Mouse (Mus musculus): ENCODE results near the gene Thada. TPM values are rescaled to one million over a fixed set of nuclear protein-coding genes. Genes with fewer than 3 reads are reported as not detected.

The Thada gene
- polyA plus RNA-seq, 1 experiment: 9.4 TPM

GRCm38 (mm10) chr17:84196329-84196728 is 269.7 kb downstream of the Thada start:
- Histone ChIP-seq H3K4me3 (ENCODE audit: insufficient read depth, low read depth, low read length) (no peak overlapping the region), H3K4me1 (ENCODE audit: control insufficient read depth, insufficient read depth, low read length) (no peaks in the 10 kb centered on the region), H3K27me3 (replicated peaks; ENCODE audit: control insufficient read depth, insufficient read depth, low read length) (no peaks in the 10 kb centered on the region), H3K27ac (ENCODE audit: insufficient read depth, low read depth, low read length) (no peak overlapping the region), H3K36me3 (ENCODE audit: control insufficient read depth, insufficient read depth, low read length) (no peaks in the 10 kb centered on the region)
- TF ChIP-seq POLR2A (IDR thresholded peaks at IDR 0.05; ENCODE audit: low read depth, low read length): no peak
- no peak for DNase-seq

GRCm38 (mm10) chr17:84195835-84196234 is 270.2 kb downstream of the Thada start:
- Histone ChIP-seq H3K27ac (ENCODE audit: insufficient read depth, low read depth, low read length) (no peak overlapping the region), H3K27me3 (replicated peaks; ENCODE audit: control insufficient read depth, insufficient read depth, low read length) (no peaks in the 10 kb centered on the region), H3K36me3 (ENCODE audit: control insufficient read depth, insufficient read depth, low read length) (no peaks in the 10 kb centered on the region), H3K4me3 (ENCODE audit: insufficient read depth, low read depth, low read length) (no peak overlapping the region), H3K4me1 (ENCODE audit: control insufficient read depth, insufficient read depth, low read length) (no peaks in the 10 kb centered on the region)
- 88% methylated on average over 3 of the region's 3 CpGs for WGBS
- TF ChIP-seq CTCF (conservative IDR thresholded peaks at IDR 0.05; ENCODE audit: insufficient read depth, insufficient read length, low read depth, low read length) (no peak), POLR2A (IDR thresholded peaks at IDR 0.05; ENCODE audit: low read depth, low read length) (no peak)
- DNase-seq: no peak

GRCm38 (mm10) chr17:84195003-84195395 is 271.0 kb downstream of the Thada start:
- Histone ChIP-seq H3K4me3 (ENCODE audit: insufficient read depth, low read depth, low read length) (no peak overlapping the region), H3K36me3 (ENCODE audit: control insufficient read depth, insufficient read depth, low read length) (no peaks in the 10 kb centered on the region), H3K27me3 (replicated peaks; ENCODE audit: control insufficient read depth, insufficient read depth, low read length) (no peaks in the 10 kb centered on the region), H3K4me1 (ENCODE audit: control insufficient read depth, insufficient read depth, low read length) (no peaks in the 10 kb centered on the region), H3K27ac (ENCODE audit: insufficient read depth, low read depth, low read length) (no peak overlapping the region)
- no peak for DNase-seq
- TF ChIP-seq CTCF (conservative IDR thresholded peaks at IDR 0.05; ENCODE audit: insufficient read depth, insufficient read length, low read depth, low read length): no peak
- no peak for TF ChIP-seq POLR2A (IDR thresholded peaks at IDR 0.05; ENCODE audit: low read depth, low read length)
- WGBS: 58% methylated on average over 4 of the region's 4 CpGs

GRCm38 (mm10) chr17:84194282-84195002 is 271.6 kb downstream of the Thada start:
- H3K27ac ChIP-seq (ENCODE audit: insufficient read depth, low read depth, low read length): no peak overlapping the region
- no peak for DNase-seq
- H3K4me1 ChIP-seq (ENCODE audit: control insufficient read depth, insufficient read depth, low read length): no peaks in the 10 kb centered on the region
- WGBS: 88% methylated on average over 4 of the region's 4 CpGs
- no peaks in the 10 kb centered on the region for H3K27me3 ChIP-seq (replicated peaks; ENCODE audit: control insufficient read depth, insufficient read depth, low read length)
- H3K36me3 ChIP-seq (ENCODE audit: control insufficient read depth, insufficient read depth, low read length): no peaks in the 10 kb centered on the region
- H3K4me3 ChIP-seq (ENCODE audit: insufficient read depth, low read depth, low read length): no peak overlapping the region
- TF ChIP-seq CTCF (conservative IDR thresholded peaks at IDR 0.05; ENCODE audit: insufficient read depth, insufficient read length, low read depth, low read length): no peak
- no peak for TF ChIP-seq POLR2A (IDR thresholded peaks at IDR 0.05; ENCODE audit: low read depth, low read length)

GRCm38 (mm10) chr17:84193411-84193810 is 272.6 kb downstream of the Thada start:
- Histone ChIP-seq H3K27ac (ENCODE audit: insufficient read depth, low read depth, low read length) (no peak overlapping the region), H3K36me3 (ENCODE audit: control insufficient read depth, insufficient read depth, low read length) (no peaks in the 10 kb centered on the region), H3K4me3 (ENCODE audit: insufficient read depth, low read depth, low read length) (no peak overlapping the region), H3K27me3 (replicated peaks; ENCODE audit: control insufficient read depth, insufficient read depth, low read length) (no peaks in the 10 kb centered on the region), H3K4me1 (ENCODE audit: control insufficient read depth, insufficient read depth, low read length) (peaks cover 9% of the 10 kb centered on the region; the same call in 1 of the 2 replicates)
- WGBS: 95% methylated on average over 9 of the region's 9 CpGs
- DNase-seq: no peak
- TF ChIP-seq POLR2A (IDR thresholded peaks at IDR 0.05; ENCODE audit: low read depth, low read length): no peak
- no peak for TF ChIP-seq CTCF (conservative IDR thresholded peaks at IDR 0.05; ENCODE audit: insufficient read depth, insufficient read length, low read depth, low read length)

- Histone ChIP-seq H3K27me3 (replicated peaks; ENCODE audit: control insufficient read depth, insufficient read depth, low read length) (no peaks in the 10 kb centered on the region), H3K27ac (ENCODE audit: insufficient read depth, low read depth, low read length) (no peak overlapping the region), H3K36me3 (ENCODE audit: control insufficient read depth, insufficient read depth, low read length) (no peaks in the 10 kb centered on the region), H3K4me3 (ENCODE audit: insufficient read depth, low read depth, low read length) (no peak overlapping the region), H3K4me1 (ENCODE audit: control insufficient read depth, insufficient read depth, low read length) (peaks cover 9% of the 10 kb centered on the region; the same call in 1 of the 2 replicates)
- TF ChIP-seq CTCF (conservative IDR thresholded peaks at IDR 0.05; ENCODE audit: insufficient read depth, insufficient read length, low read depth, low read length) (no peak), POLR2A (IDR thresholded peaks at IDR 0.05; ENCODE audit: low read depth, low read length) (no peak)
- 86% methylated on average over 4 of the region's 4 CpGs for WGBS
- no peak for DNase-seq
Measured at GRCm38 (mm10) chr17:84191946-84192345, 274.1 kb downstream of the Thada start.

GRCm38 (mm10) chr17:84190885-84191284 is 275.1 kb downstream of the Thada start:
- WGBS: 21% methylated on average over 8 of the region's 8 CpGs
- H3K4me1 ChIP-seq (ENCODE audit: control insufficient read depth, insufficient read depth, low read length): peaks cover 9% of the 10 kb centered on the region; the same call in 1 of the 2 replicates
- peak; percentile 91 for TF ChIP-seq CTCF (conservative IDR thresholded peaks at IDR 0.05; ENCODE audit: insufficient read depth, insufficient read length, low read depth, low read length)
- no peak for TF ChIP-seq POLR2A (IDR thresholded peaks at IDR 0.05; ENCODE audit: low read depth, low read length)
- H3K36me3 ChIP-seq (ENCODE audit: control insufficient read depth, insufficient read depth, low read length): peaks cover 7% of the 10 kb centered on the region
- no peak overlapping the region for H3K4me3 ChIP-seq (ENCODE audit: insufficient read depth, low read depth, low read length)
- DNase-seq: peak; percentile 85
- H3K27ac ChIP-seq (ENCODE audit: insufficient read depth, low read depth, low read length): no peak overlapping the region
- H3K27me3 ChIP-seq (replicated peaks; ENCODE audit: control insufficient read depth, insufficient read depth, low read length): no peaks in the 10 kb centered on the region
